Mouse (Mus musculus) liver, embryonic 15.5 days (tissue): ENCODE results near the gene Ngp. TPM values are rescaled to one million over a fixed set of nuclear protein-coding genes. Genes with fewer than 3 reads are reported as not detected.

Source experiments
- ATAC-seq: fragments of 200-750 bp; cut with Nextera tagmentation; 2 replicates; pipeline ENCODE4 v1.8.0; 2017; ENCODE audit warnings: moderate number of reproducible peaks, mild to moderate bottlenecking, moderate library complexity; ENCODE audit not compliant: insufficient read depth
- H3K27ac ChIP-seq: fragments of 300-500 bp; sonication (generic); replicated peaks from 2 replicates; pipeline ENCODE4 v1.5.1; 2015; ENCODE audit warnings: mild to moderate bottlenecking, inconsistent platforms
- H3K27me3 ChIP-seq: fragments of 300-500 bp; sonication (generic); 2 replicates; pipeline ENCODE4 v1.6.1; 2015; ENCODE audit warnings: mild to moderate bottlenecking, inconsistent platforms
- H3K36me3 ChIP-seq: fragments of 300-500 bp; sonication (generic); replicated peaks from 2 replicates; pipeline ENCODE4 v1.6.1; 2015; ENCODE audit warnings: moderate library complexity, mild to moderate bottlenecking, inconsistent platforms
- H3K4me1 ChIP-seq: fragments of 300-500 bp; sonication (generic); replicated peaks from 2 replicates; pipeline ENCODE4 v1.6.1; 2015; ENCODE audit warnings: inconsistent platforms
- H3K4me2 ChIP-seq: fragments of 300-500 bp; sonication (generic); 2 replicates; pipeline ENCODE4 v1.6.1; 2015; ENCODE audit warnings: moderate library complexity, mild to moderate bottlenecking, inconsistent platforms
- H3K4me3 ChIP-seq: fragments of 300-500 bp; sonication (generic); replicated peaks from 2 replicates; pipeline ENCODE4 v1.5.1; 2015; ENCODE audit warnings: mild to moderate bottlenecking, inconsistent platforms
- H3K9ac ChIP-seq: fragments of 300-500 bp; sonication (generic); 2 replicates; pipeline ENCODE4 v1.6.1; 2015; ENCODE audit warnings: moderate library complexity, mild to moderate bottlenecking, inconsistent platforms
- H3K9me3 ChIP-seq: fragments of 300-500 bp; sonication (generic); replicated peaks from 2 replicates; pipeline ENCODE4 v1.6.1; 2016; ENCODE audit warnings: inconsistent platforms
- WGBS: fragments of 180-500 bp; shearing (Covaris S2); methylation state at CpG from one replicate; pipeline ENCODE4 v1.1.7; 2015; ENCODE audit warnings: mixed read lengths; ENCODE audit not compliant: insufficient replicate concordance; 5-methylcytosine and 5-hydroxymethylcytosine counted together
- polyA plus RNA-seq: library from polyadenylated mRNA; unstranded; fragments of >200 nt; fragmentation: Nextera tagmentation; extraction: Ambion mirVana; gene quantifications from 2 replicates; pipeline ENCODE4 v1.2.1, GENCODE M21; 2015

The Ngp gene
- polyA plus RNA-seq, 1 experiment from 2014 or later, result 447 TPM

DNA sequence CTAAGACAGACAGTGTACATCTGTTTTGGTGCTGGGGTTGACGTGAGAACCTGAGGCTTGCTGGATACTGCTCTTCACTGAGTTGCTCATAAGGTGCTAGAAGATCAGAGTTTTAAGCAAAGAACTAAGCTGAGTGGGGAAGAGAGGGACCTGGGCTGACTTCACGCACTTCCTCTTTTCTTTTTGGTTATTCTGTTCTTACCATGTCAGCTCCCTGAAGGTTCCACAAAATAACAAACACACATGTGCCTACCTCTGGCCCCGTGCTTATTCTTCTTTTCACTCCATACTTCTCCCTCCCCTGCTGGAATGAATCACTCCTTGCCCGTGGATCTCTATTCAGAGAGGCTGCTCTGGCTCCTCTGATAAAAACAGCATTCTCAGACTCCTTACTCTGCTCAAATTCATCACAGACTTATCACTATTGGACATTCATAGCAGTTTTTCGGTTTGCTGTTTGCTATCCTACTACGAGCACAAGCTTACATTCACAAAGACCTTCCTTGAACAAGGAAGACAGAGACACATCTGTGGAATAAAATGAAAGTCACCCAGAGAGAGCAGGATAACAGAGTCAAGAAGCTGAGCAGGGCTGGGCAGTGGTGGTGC lies 44.5 kb downstream of the Ngp start:
- Histone ChIP-seq H3K4me3 (no peak overlapping the region), H3K36me3 (no peaks in the 10 kb centered on the region), H3K4me2 (no peak overlapping the region), H3K9ac (no peak overlapping the region), H3K27ac (no peak overlapping the region), H3K9me3 (no peaks in the 10 kb centered on the region), H3K4me1 (peaks cover 30% of the 10 kb centered on the region), H3K27me3 (no peaks in the 10 kb centered on the region)
- WGBS, result 22% methylated on average over 6 of the region's 6 CpGs
- ATAC-seq, result no peak

GRCm38 (mm10) chr9:110465336-110465735 lies 45.8 kb downstream of the Ngp start:
- no peak for ATAC-seq
- whole genome bisulfite sequencing, result 77% methylated on average over 6 of the region's 6 CpGs
- H3K9me3 ChIP-seq, result no peaks in the 10 kb centered on the region
- H3K36me3 ChIP-seq, result no peaks in the 10 kb centered on the region
- no peak overlapping the region for H3K4me2 ChIP-seq
- H3K27me3 ChIP-seq, result no peaks in the 10 kb centered on the region
- no peak overlapping the region for H3K27ac ChIP-seq
- H3K9ac ChIP-seq, result no peak overlapping the region
- H3K4me1 ChIP-seq, result peaks cover 25% of the 10 kb centered on the region
- no peak overlapping the region for H3K4me3 ChIP-seq

DNA sequence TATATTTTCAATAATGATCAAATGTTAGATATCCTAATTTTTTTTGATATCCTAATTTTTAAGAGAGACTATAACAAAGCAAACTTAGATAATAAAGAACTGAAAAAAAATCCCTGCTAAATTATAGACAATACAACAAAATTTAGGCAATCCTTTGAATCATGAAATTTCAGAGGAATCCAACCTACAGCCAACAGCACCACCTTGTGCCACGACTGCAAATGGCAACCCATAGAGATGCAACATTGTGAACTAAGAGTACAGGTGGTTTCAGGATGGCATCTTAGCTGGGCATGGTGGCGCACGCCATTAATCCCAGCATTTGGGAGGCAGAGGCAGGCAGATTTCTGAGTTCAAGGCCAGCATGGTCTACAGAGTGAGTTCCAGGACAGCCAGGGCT lies 46.6 kb downstream of the Ngp start:
- Histone ChIP-seq H3K27me3 (no peaks in the 10 kb centered on the region), H3K36me3 (no peaks in the 10 kb centered on the region), H3K4me3 (no peak overlapping the region), H3K4me1 (peaks cover 18% of the 10 kb centered on the region), H3K9ac (no peak overlapping the region), H3K4me2 (no peak overlapping the region), H3K9me3 (no peaks in the 10 kb centered on the region), H3K27ac (no peak overlapping the region)
- no peak for ATAC-seq
- WGBS, result 75% methylated on average over 3 of the region's 3 CpGs

Other genes with a start within 250 kb of the Ngp start
- 0.29 and 0.40 TPM in 2 replicates for gene Cspg5, start 176.0 kb upstream of the Ngp start, polyA plus RNA-seq
- 6.9 and 7.4 TPM in 2 replicates for gene Elp6, start 114.6 kb upstream of the Ngp start, polyA plus RNA-seq
- gene Scap, start 86.5 kb upstream of the Ngp start, polyA plus RNA-seq, result 26.8 and 32.7 TPM in 2 replicates
- gene Ptpn23, start 11.5 kb upstream of the Ngp start, polyA plus RNA-seq, result 3.5 and 3.7 TPM in 2 replicates
- gene Klhl18, start 56.9 kb downstream of the Ngp start, polyA plus RNA-seq, result 2.5 TPM in 2 replicates
- gene Kif9, start 57.2 kb downstream of the Ngp start, polyA plus RNA-seq, result 0.17 and 0.23 TPM in 2 replicates
- 9.2 and 10.5 TPM in 2 replicates for gene Setd2, start 112.8 kb downstream of the Ngp start, polyA plus RNA-seq
- gene Nradd, start 204.7 kb downstream of the Ngp start, polyA plus RNA-seq, result 1.6 and 2.5 TPM in 2 replicates
- gene Nbeal2, start 234.4 kb downstream of the Ngp start, polyA plus RNA-seq, result 1.8 and 2.4 TPM in 2 replicates
- 60.9 and 64.9 TPM in 2 replicates for gene Ccdc12, start 236.8 kb downstream of the Ngp start, polyA plus RNA-seq